Mouse (Mus musculus): ENCODE measurements around the gene Olfr437.

DNA sequence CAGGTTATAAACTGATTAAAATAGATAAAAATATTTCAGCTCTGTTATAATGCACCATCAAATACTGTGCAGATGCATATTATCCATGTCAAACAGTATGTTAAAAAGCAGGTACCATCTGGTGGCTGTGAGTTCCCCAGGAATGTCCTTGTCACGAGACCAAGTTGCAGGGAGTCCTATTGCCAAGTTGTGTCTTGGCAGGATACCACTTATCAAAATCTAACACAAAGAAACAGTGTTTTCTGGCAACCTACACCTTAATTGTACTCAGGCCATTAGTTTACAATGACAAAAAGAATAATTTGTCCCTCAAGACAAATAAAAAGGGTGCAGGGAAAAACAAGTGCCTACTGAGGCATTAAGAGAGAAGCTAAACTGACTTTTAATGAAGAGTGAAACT, 3.6 kb upstream of the Olfr437 start:
- TF ChIP-seq POLR2A (IDR thresholded peaks at IDR 0.05; ENCODE audit: borderline replicate concordance, insufficient read depth, low read length) = no peak
- no peak for TF ChIP-seq CTCF (IDR thresholded peaks at IDR 0.05; ENCODE audit: borderline replicate concordance, insufficient read depth, low read depth, low read length)
